Mouse (Mus musculus): ENCODE data around the gene Cfap36.

Cfap36 gene

GRCm38 (mm10) chr11:29246883-29247650 lies at the start of gene Cfap36:
Cfap36 (minus strand) TSS chr11:29247409.
- peak; percentile 96 for DNase-seq

DNA sequence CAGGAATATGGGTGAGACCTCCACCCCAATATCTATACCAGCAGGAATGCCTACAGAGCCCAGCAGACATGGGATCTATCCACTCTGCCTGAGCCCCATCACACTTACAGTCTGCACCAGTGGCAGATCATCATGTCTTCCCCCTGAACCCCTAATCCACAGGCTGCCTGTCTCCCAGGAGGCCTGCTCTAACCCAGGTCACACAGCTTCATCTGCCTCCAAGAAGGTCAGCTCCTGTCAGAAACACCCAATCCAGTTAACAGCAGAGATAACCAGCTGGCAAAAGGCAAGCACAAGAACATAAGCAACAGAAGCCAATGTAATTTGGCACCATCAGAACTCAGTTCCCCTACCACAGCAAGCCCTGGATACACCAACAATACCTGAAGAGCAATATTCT lies 40.1 kb upstream of the Cfap36 start:
- DNase-seq = no peak

- DNase-seq = no peak
Measured at GRCm38 (mm10) chr11:29286040-29286439, 38.8 kb upstream of the Cfap36 start.

DNA sequence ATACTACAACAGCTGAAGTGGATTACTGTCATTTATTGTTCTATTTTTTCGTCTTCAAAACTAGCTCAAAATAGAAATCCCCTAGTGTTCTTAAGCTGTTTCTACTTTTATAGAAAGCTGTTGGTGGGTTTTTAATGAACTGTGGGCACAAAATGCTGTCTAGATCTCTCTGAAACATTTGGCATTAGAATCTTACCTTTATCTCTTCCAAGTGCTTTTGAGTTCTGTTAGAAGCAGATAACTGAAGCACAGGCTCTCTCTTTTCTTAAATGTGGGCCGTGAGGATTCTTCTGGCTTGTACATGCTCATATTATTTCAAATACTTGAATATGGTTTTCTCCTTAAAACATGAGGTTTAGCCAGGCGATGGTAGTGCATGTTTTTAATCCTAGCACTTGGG lies 27.5 kb upstream of the Cfap36 start:
- no peak for DNase-seq

DNA sequence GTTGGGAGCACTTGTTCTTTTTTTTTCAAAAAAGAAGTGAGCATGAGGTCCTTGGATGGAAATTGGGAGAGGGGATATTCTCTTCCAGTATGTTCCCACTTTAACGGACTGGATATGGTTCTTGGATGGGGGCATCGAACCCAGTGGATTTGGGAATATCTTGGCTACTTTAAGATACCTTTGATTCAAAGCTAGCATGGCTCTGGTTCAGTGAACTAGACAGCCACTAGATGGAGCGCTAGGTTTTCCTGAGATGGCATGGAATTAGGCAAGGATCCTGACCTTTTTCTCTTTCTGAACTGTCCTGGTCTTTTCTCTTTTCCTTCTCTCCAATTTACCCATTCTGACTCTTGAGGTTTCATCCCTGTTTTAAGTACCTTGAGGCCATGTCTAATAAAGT lies 20.6 kb upstream of the Cfap36 start:
- DNase-seq = peak; percentile 63

GRCm38 (mm10) chr11:29254643-29255042 lies 7.4 kb upstream of the Cfap36 start:
- DNase-seq = no peak

GRCm38 (mm10) chr11:29248386-29248785 lies 1.2 kb upstream of the Cfap36 start:
- DNase-seq = no peak

DNA sequence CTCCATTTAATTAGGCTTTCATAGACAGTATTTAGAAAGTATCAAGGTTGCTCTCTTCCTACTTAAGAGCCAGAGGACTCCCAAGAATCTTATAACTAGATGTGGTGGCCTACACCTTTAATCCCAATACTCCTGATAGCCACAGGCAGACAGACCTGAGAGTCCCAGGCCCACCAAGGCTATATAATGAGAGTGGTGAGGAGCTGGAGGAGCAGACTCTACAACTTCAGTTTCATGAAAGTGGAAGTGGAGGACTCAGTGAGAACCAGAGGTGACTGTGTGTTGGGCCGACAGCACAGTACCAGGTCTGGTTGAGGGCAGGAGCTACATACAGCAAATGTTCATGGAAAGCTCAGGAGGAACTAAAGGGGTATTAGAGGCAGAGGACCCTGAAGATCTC lies 516 bp upstream of the Cfap36 start:
- DNase-seq = peak; percentile 16

DNA sequence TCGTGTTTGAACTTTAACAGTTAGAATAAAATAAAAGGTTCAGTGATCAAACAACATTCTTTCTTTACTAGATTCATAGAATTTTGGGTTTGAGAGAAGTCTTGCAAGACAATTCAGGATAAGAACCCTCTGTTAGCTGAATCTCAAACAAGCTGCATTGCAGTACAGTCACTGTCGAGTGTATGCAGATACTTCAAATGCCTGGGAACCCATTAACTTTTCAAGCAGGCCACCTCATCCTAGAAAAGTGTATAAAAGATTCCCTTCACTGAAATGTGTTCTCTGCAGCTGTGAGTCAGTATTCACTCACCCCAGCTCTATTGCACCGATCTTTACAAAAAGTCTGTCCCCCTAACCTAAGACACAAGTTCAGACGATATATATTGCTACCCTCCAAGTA lies 1.2 kb downstream of the Cfap36 start:
- DNase-seq = no peak

GRCm38 (mm10) chr11:29241961-29242360 lies 5.2 kb downstream of the Cfap36 start:
- DNase-seq = no peak

GRCm38 (mm10) chr11:29239353-29239752 lies 7.9 kb downstream of the Cfap36 start:
- DNase-seq = no peak

- no peak for DNase-seq
Measured at GRCm38 (mm10) chr11:29238551-29238950, 8.7 kb downstream of the Cfap36 start.

GRCm38 (mm10) chr11:29238047-29238446 lies 9.2 kb downstream of the Cfap36 start:
- DNase-seq = no peak

GRCm38 (mm10) chr11:29237364-29237763 lies 9.8 kb downstream of the Cfap36 start:
- DNase-seq = no peak

- DNase-seq = no peak
Measured at GRCm38 (mm10) chr11:29233569-29233968, 13.6 kb downstream of the Cfap36 start.

- DNase-seq = no peak
Measured at GRCm38 (mm10) chr11:29228957-29229356, 18.3 kb downstream of the Cfap36 start.

DNA sequence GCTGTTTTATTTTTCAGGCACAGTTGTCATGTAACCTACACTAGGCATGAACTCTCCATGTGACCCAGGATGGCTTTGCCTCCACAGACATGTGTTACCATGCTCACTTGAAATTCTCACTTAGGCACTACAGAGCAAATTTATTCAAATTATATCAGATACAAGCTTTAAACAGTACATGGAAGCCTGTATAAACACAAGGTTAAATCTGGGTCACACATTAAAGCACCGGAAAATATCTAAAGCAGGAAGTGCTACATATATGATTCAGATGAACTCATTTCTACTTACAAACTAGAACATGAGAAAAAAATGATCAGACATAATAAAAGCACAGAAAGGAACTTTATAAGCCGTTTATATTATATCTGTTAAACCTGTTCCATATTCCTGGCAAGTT lies 22.5 kb downstream of the Cfap36 start:
- DNase-seq = no peak

DNA sequence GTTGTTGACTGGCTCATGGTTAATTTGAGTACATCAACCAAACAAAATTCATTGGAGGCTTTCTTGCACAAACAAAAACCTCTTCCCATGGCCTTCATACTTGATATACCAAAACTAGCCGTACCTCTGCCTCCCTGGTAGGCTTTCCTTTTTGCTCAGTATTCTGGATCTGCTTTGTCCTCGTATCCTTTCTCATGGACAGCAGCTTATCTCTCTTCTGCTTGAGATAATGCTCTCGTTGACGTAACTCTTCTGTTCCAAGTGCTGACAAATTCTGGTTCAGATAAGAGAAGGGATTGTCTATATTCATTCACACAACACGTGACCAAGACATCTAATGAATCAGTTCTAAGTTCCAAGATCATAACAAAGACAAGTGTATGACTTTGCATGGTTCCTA lies 24.9 kb downstream of the Cfap36 start:
- DNase-seq = no peak

GRCm38 (mm10) chr11:29219055-29219454 lies 28.2 kb downstream of the Cfap36 start:
- DNase-seq = no peak

GRCm38 (mm10) chr11:29216196-29216595 lies 31.0 kb downstream of the Cfap36 start:
- no peak for DNase-seq

- DNase-seq = no peak
Measured at GRCm38 (mm10) chr11:29209774-29210173, 37.4 kb downstream of the Cfap36 start.

DNA sequence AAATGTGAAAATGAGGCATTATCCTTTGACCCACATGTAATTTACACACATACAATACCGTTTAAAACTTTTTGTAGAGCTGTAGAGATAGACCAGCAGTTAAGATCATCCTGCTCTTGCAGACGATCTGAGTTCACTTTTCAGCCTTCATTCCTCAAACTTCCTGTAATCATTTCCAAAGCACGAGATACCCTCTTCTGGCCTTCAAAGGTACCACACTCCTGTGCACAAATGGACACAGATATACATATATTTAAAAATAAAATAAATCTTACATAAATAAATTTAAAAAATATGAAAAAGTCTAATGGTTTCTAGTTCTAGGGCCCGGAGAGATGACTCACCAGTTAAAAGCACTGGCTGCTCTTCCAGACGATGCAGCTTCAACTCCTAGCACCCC lies 43.6 kb downstream of the Cfap36 start:
- DNase-seq = no peak

- DNase-seq = no peak
Measured at GRCm38 (mm10) chr11:29188981-29189380, 58.2 kb downstream of the Cfap36 start.

GRCm38 (mm10) chr11:29181751-29182150 lies 65.5 kb downstream of the Cfap36 start:
- no peak for DNase-seq

DNA sequence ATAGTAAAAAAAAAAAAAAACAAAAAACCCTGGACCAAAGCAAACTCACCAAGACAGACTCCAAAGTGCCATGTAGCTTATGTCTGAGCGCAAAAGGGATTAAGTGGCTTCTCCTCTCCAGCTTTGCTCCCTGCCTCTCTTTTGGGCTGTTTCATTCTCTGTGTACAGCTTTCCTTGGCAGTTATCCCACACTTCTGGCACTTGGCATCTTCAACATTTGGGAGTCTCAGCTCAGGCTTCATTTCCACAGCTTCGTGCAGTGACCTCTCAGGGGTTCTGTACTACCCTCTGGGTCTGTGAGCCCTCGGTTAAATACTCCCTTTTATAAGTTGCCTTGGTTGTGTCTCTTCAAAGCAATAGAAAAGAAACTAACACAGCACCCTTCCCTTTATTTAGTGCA lies 66.6 kb downstream of the Cfap36 start:
- DNase-seq = no peak

Data from kidney, adult 9 months (tissue).